Mouse (Mus musculus): ENCODE measurements at regions not wholly inside any gene's neighbourhood (a gene's known extent, or its start where the extent isn't known, plus 50 kb on each side); places are given as distances from the start of the nearest gene placed in this dataset.

DNA sequence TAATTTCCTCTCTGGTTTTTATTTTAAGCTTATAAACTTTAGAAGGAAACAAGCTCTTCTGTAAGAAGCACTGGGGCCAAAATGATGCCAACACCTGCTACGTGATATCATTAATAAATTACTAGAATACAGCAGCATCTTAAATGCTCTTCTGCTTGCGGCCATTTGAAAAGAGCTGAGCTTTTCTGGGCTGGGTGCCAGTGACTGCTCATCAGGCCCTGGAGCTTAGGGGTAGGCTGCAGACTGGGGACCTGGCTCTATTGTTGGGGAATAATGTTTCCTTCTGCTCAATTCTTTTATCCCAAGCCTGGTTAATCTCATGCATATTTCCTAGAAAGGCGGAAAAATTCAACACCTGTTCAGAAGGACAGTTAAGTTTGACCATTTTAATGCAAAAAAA, 436.7 kb upstream of the Zdhhc25 start:
- DNase-seq (ENCODE audit: low spot score): no peak
- intact Hi-C loops (cut with DNase I): no loop called here

DNA sequence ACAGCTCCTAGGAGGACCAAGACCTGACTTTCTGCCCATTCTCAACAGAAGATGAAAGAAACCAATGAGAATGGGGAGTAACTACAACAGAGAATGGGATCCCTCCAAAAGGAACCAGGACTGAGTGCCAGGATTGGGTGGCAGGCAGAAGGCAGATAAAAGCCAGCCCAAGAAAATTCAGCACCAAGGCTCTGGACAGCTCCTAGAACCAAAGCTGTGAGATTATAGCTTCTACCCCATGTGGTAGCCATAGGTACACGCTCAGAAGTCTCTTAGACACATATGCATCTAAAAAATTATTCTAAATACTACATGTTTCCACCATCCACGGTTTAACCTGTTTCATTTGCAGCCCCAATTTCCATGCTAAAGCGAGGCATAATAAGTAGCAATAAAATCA, 425.8 kb upstream of the Zdhhc25 start:
- no peak for DNase-seq (ENCODE audit: low spot score)
- intact Hi-C loops (cut with DNase I): no loop called here

DNA sequence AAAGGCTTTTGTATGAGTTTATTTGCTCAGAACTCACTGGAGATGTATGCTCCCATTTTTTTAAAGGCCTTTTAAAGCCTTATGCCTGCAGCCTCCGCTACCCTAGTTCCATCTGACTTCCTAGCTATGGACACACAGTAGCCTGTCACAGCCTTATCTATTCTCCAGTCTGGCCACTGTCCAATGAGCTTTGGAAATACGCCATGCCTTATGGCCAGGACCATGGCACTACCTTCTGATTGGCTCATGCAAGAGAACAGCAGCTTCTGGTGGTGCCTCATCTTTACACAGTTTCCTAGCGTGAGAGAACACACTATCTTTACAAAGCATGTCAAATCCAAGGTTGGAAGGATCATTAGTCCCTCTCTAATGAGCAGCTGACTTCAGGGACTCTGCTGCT, 424.1 kb upstream of the Zdhhc25 start:
- intact Hi-C loops (cut with DNase I): no loop called here

GRCm38 (mm10) chr15:88196539-88196938, 403.6 kb upstream of the Zdhhc25 start:
- no peak for DNase-seq (ENCODE audit: low spot score)
- intact Hi-C loops (cut with DNase I): no loop called here

More for the DNA sequence above, 424.1 kb upstream of the Zdhhc25 start:
- DNase-seq (ENCODE audit: low spot score): no peak

DNA sequence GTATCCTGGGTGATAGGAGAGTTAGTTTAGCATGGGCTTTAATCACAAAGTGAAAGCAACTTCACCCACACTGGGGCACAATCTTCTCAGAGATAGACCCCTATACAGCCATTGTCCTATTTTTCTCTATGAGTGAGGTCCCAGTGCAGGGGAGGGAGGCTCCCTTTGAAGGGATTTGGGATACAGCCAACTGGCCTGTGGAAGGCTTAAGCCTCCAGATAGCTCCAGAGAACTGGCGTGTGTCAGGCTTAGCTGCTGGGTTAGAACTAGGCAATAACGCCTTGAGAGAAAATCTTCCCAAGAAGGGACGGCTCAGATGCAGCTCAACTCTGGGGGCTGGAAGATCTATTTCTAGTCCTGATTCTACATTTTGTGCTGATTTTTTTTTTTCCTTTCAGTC, 397.4 kb upstream of the Zdhhc25 start:
- intact Hi-C loops (cut with DNase I): no loop called here

DNA sequence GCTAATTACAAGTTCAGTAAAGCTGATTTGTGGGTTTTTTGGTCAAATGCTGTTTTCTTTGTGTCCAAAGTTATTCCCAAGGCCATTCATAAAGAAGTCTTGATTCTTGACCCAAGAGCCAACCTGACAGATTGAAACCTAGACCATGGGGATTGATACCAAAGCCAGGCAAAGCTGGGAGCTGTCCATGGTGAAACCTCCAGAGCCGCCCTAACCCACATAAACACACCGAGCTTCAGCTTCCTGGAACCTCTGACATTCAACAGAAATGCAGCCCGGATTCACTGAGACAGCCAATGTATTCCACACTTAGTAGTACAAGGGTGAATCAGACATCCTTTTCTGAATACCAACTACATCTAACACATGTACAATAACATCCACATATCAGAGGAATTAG, 386.7 kb upstream of the Zdhhc25 start:
- no peak for DNase-seq (ENCODE audit: low spot score)
- intact Hi-C loops (cut with DNase I): no loop called here

More for the DNA sequence above, 397.4 kb upstream of the Zdhhc25 start:
- no peak for DNase-seq (ENCODE audit: low spot score)

- intact Hi-C loops (cut with DNase I): no loop called here
- DNase-seq (ENCODE audit: low spot score): no peak
These were observed 385.8 kb upstream of the Zdhhc25 start for GRCm38 (mm10) chr15:88214286-88214685.

DNA sequence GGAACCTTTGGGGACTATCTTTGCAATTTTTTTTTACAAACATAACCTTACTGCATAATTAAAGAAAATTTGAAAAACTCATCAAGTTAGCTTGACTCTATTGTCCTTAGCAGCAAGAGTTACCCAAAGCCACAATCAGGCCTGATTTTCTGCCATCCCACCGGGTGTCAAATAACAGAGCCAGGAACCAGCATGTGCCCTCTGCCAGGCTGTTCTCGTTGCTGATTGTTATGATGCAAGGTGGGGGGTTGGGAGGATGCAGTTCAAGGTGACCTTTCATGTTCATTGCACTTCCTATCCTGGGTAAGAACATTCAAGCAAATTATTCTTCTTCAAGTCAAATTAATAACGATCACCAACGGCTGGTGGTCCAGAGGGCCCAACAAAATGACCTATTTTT, 370.6 kb upstream of the Zdhhc25 start:
- intact Hi-C loops (cut with DNase I): no loop called here

GRCm38 (mm10) chr15:88244606-88245005, 355.5 kb upstream of the Zdhhc25 start:
- intact Hi-C loops (cut with DNase I): no loop called here
- DNase-seq (ENCODE audit: low spot score): no peak

More for the DNA sequence above, 370.6 kb upstream of the Zdhhc25 start:
- no peak for DNase-seq (ENCODE audit: low spot score)

GRCm38 (mm10) chr15:88245496-88246246, 354.4 kb upstream of the Zdhhc25 start:
- DNase-seq (ENCODE audit: low spot score): no peak
- intact Hi-C loops (cut with DNase I): no loop called here

- intact Hi-C loops (cut with DNase I): loop anchor here (1.0 to 2.0 kb wide), 2 partner anchors 307 to 624 kb away; no protein-coding TSS in a partner anchor
- DNase-seq (ENCODE audit: low spot score): peak; percentile 45
These were observed 352.0 kb upstream of the Zdhhc25 start for GRCm38 (mm10) chr15:88247974-88248625.

- intact Hi-C loops (cut with DNase I): no loop called here
- DNase-seq (ENCODE audit: low spot score): no peak
These were observed 312.1 kb upstream of the Zdhhc25 start for GRCm38 (mm10) chr15:88288051-88288450.

DNA sequence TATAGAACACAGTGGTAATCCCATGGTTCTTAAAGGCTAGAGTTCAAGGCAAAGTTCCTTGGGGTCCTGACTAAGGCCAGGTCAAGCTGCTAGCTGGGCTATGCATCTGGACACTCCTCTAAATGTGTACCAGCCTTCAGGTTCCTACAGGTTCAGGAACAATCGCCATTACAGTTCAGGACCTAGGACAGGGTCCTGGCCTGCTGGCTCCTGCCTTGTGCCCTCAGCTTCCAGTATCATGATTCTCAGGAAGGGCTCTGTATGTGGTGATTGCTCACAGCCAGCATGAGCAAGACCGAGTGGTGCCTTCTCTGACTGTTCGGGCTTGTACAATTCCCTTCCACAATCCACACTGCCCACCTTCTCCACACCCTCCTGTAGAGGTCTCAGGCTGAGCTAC, 311.4 kb upstream of the Zdhhc25 start:
- intact Hi-C loops (cut with DNase I): no loop called here
- DNase-seq (ENCODE audit: low spot score): no peak

GRCm38 (mm10) chr15:88290740-88291363, 309.2 kb upstream of the Zdhhc25 start:
- intact Hi-C loops (cut with DNase I): no loop called here
- no peak for DNase-seq (ENCODE audit: low spot score)

DNA sequence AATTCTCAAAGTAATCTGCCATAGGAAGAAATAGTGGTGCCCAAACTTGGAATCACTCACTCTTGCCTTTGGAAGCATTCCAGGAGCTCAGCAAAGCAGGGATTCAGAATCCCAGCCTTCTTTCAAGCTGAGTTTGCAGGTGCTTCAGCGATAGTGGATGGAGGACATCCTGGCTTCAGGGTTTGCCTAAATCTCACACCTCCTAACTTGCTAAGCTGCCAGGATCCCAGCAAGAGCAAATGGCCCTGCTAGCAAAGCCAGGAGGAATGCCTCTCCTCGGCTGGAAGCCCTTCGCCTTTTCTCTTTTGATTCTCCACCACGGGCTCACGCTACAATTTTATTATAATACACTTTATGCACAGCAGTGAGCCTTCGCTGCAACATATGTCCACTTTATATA, 301.0 kb upstream of the Zdhhc25 start:
- DNase-seq (ENCODE audit: low spot score): no peak
- intact Hi-C loops (cut with DNase I): no loop called here

- intact Hi-C loops (cut with DNase I): no loop called here
- DNase-seq (ENCODE audit: low spot score): no peak
These were observed 288.9 kb upstream of the Zdhhc25 start for GRCm38 (mm10) chr15:88311158-88311557.

GRCm38 (mm10) chr15:88314810-88315459, 285.2 kb upstream of the Zdhhc25 start:
- DNase-seq (ENCODE audit: low spot score): no peak
- intact Hi-C loops (cut with DNase I): no loop called here

DNA sequence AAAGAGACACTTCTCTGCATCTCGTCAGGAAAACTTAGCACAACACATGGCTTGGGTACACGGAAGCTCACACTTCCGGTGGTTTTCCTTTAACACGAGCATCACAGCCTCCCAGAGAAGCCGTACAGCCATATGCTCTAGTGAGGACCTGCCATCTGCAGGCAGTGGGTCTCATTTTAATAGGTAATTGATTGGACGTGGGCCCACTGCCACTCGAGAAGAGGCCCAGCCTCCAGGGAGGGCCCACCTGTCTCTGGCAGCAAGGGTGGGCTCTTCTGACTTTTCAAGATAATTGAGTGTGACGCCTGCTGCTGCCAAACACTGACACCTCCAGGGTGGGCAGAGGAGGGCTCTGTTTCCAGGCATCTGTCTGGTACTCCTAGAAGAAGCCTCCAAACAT, 282.1 kb upstream of the Zdhhc25 start:
- DNase-seq (ENCODE audit: low spot score): no peak
- intact Hi-C loops (cut with DNase I): no loop called here

DNA sequence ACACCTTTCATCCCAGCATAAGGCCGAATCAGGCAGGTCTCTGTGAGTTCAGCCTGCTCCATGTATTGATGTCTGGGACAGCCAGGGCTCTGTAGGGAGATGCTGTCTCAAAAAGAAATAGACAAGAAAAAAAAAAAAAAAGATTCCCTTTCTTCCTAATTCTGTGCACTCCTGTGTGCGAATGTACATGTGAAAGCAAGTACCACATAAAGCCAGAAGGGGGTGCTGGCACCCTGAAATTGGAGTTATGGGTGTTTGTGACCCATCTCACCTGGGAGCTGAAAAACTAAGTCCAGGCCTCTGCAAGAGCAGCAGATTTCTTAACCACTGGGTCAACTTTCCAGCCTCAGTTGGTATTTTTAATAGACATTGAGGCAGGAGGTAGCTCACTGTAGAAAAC, 280.6 kb upstream of the Zdhhc25 start:
- no peak for DNase-seq (ENCODE audit: low spot score)
- intact Hi-C loops (cut with DNase I): no loop called here

DNA sequence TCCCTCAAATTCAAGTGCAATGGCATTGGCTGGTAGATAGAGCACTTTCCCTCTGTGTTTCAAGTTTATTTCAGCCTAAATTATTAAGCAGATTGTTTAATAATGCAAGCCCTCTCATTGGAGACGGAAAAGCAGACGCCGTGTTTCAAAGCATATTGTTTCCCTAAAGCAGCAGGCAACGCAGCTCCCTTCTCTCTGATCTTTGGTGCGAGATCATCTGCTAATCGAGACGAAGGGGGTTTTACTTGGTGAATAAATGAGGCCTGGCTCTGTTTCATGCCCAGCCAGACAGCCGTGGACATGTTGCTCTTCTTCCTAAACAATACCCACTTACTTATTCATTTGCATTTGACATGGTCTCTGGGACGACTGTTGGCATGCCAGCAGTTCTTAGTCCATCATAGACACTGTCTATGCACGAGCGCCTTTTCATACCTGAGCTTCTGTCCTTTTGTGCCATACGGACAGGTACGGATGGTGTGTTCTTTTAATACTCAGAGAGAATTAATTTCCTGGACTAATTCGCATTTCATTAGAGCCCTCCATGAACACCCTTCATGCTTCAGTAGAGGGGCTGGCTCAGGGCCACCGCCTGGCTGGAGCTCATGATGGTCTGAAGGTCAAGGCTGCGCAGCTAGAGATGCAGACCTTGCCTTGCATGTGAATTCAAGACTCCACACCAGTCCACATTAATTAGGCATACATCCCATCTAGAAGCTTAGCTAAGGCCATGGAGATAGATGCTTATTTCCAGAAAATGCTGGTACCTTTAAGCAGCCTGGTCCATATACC, 276.3 kb upstream of the Zdhhc25 start:
- intact Hi-C loops (cut with DNase I): no loop called here
- no peak for DNase-seq (ENCODE audit: low spot score)
